Mouse (Mus musculus) embryonic facial prominence, embryonic 10.5 days (tissue): ENCODE data around the gene Rnft1. TPM values are rescaled to one million over a fixed set of nuclear protein-coding genes. Genes with fewer than 3 reads are reported as not detected.
"Not testable (repeated sequence)": the region's sequence is repeated elsewhere in the genome, so short reads cannot be mapped to it uniquely, and the experiment has no call there.

Experiments used
- DNase-seq: peaks from one replicate; pipeline ENCODE4 v3.0.0-alpha.2; 2017; ENCODE audit warnings: low spot score
- H3K27ac ChIP-seq: fragments of 300-500 bp; sonication (generic); replicated peaks from 2 replicates; pipeline ENCODE4 v1.5.1; 2016; ENCODE audit warnings: mild to moderate bottlenecking
- H3K27me3 ChIP-seq: fragments of 300-500 bp; sonication (generic); replicated peaks from 2 replicates; pipeline ENCODE4 v1.6.1; 2016; ENCODE audit warnings: low read depth, mild to moderate bottlenecking; ENCODE audit not compliant: poor library complexity, severe bottlenecking
- H3K36me3 ChIP-seq: fragments of 300-500 bp; sonication (generic); replicated peaks from 2 replicates; pipeline ENCODE4 v1.6.1; 2016; ENCODE audit warnings: mild to moderate bottlenecking, moderate library complexity
- H3K4me1 ChIP-seq: fragments of 300-500 bp; sonication (generic); 2 replicates; pipeline ENCODE4 v1.6.1; 2016
- H3K4me3 ChIP-seq: fragments of 300-500 bp; sonication (generic); 2 replicates; pipeline ENCODE4 v1.5.1; 2016; ENCODE audit warnings: mild to moderate bottlenecking, moderate library complexity
- H3K9me3 ChIP-seq: fragments of 300-500 bp; sonication (generic); 2 replicates; pipeline ENCODE4 v1.6.1; 2016; ENCODE audit warnings: mild to moderate bottlenecking
- WGBS: fragments of 180-500 bp; shearing (Covaris S2); methylation state at CpG from one replicate; pipeline ENCODE4 v1.1.7; 2016; 5-methylcytosine and 5-hydroxymethylcytosine counted together
- polyA plus RNA-seq: library from polyadenylated mRNA; unstranded; fragments of >200 nt; fragmentation: Nextera tagmentation; extraction: Ambion mirVana; gene quantifications from 2 replicates; pipeline ENCODE4 v1.2.1, GENCODE M21; 2016

Rnft1 gene
- polyA plus RNA-seq, 1 experiment from 2014 or later, result 27.0 TPM

- DNase-seq, result no peak
- no peaks in the 10 kb centered on the region for H3K27me3 ChIP-seq
- peaks cover 72% of the 10 kb centered on the region for H3K36me3 ChIP-seq
- H3K9me3 ChIP-seq, result no peaks in the 10 kb centered on the region
- H3K4me1 ChIP-seq, result no peaks in the 10 kb centered on the region
- no peak overlapping the region for H3K4me3 ChIP-seq
- no peak overlapping the region for H3K27ac ChIP-seq
- 84% methylated on average over 1 of the region's 1 CpGs for WGBS
Measured at GRCm38 (mm10) chr11:86532834-86533233, 48.4 kb downstream of the Rnft1 start.

GRCm38 (mm10) chr11:86533302-86533701 lies 48.8 kb downstream of the Rnft1 start:
- not testable (repeated sequence) for DNase-seq, H3K4me3 ChIP-seq, H3K9me3 ChIP-seq, H3K27ac ChIP-seq, H3K27me3 ChIP-seq, H3K4me1 ChIP-seq
- WGBS, result 92% methylated on average over 6 of the region's 6 CpGs
- peaks cover 71% of the 10 kb centered on the region for H3K36me3 ChIP-seq

- H3K27me3 ChIP-seq, result no peaks in the 10 kb centered on the region
- no peak overlapping the region for H3K27ac ChIP-seq
- H3K4me3 ChIP-seq, result no peak overlapping the region
- H3K4me1 ChIP-seq, result no peaks in the 10 kb centered on the region
- 0 out of 2 replicates have a peak, but pooled peaks cover 2% of the 10 kb centered on the region for H3K9me3 ChIP-seq
- no peak for DNase-seq
- peaks cover 65% of the 10 kb centered on the region for H3K36me3 ChIP-seq
- WGBS, result 93% methylated on average over 5 of the region's 5 CpGs
Measured at GRCm38 (mm10) chr11:86534201-86534910, 49.9 kb downstream of the Rnft1 start.

- Histone ChIP-seq H3K4me3 (no peak overlapping the region), H3K4me1 (peaks cover 21% of the 10 kb centered on the region), H3K27me3 (no peaks in the 10 kb centered on the region), H3K36me3 (peaks cover 42% of the 10 kb centered on the region), H3K27ac (no peak overlapping the region), H3K9me3 (0 out of 2 replicates have a peak, but pooled peaks cover 2% of the 10 kb centered on the region)
- 90% methylated on average over 4 of the region's 4 CpGs for WGBS
- DNase-seq, result no peak
Measured at GRCm38 (mm10) chr11:86538786-86539185, 54.3 kb downstream of the Rnft1 start.

- H3K4me3 ChIP-seq, result no peak overlapping the region
Measured at GRCm38 (mm10) chr11:86539716-86540475, 55.4 kb downstream of the Rnft1 start.

GRCm38 (mm10) chr11:86540476-86540845 lies 56.0 kb downstream of the Rnft1 start:
- 95% methylated on average over 2 of the region's 2 CpGs for WGBS
- no peak overlapping the region for H3K27ac ChIP-seq
- H3K27me3 ChIP-seq, result no peaks in the 10 kb centered on the region
- DNase-seq, result no peak
- H3K9me3 ChIP-seq, result 0 out of 2 replicates have a peak, but pooled peaks cover 2% of the 10 kb centered on the region
- H3K4me1 ChIP-seq, result peaks cover 28% of the 10 kb centered on the region
- H3K4me3 ChIP-seq, result no peak overlapping the region
- peaks cover 30% of the 10 kb centered on the region for H3K36me3 ChIP-seq

More at GRCm38 (mm10) chr11:86539716-86540475, 55.4 kb downstream of the Rnft1 start:
- 91% methylated on average over 6 of the region's 6 CpGs for WGBS
- no peak for DNase-seq
- peaks cover 25% of the 10 kb centered on the region for H3K4me1 ChIP-seq
- H3K27me3 ChIP-seq, result no peaks in the 10 kb centered on the region
- H3K36me3 ChIP-seq, result peaks cover 33% of the 10 kb centered on the region
- H3K9me3 ChIP-seq, result 0 out of 2 replicates have a peak, but pooled peaks cover 2% of the 10 kb centered on the region
- H3K27ac ChIP-seq, result no peak overlapping the region

GRCm38 (mm10) chr11:86542851-86543250 lies 58.4 kb downstream of the Rnft1 start:
- 75% methylated on average over 1 of the region's 1 CpGs for WGBS
- DNase-seq, result no peak
- H3K9me3 ChIP-seq, result 0 out of 2 replicates have a peak, but pooled peaks cover 2% of the 10 kb centered on the region

GRCm38 (mm10) chr11:86543960-86544638 lies 59.6 kb downstream of the Rnft1 start:
- H3K27ac ChIP-seq, result peak overlapping the region; percentile 93
- H3K36me3 ChIP-seq, result peaks cover 24% of the 10 kb centered on the region
- H3K9me3 ChIP-seq, result no peaks in the 10 kb centered on the region
- H3K27me3 ChIP-seq, result no peaks in the 10 kb centered on the region
- peaks cover 32% of the 10 kb centered on the region for H3K4me1 ChIP-seq
- peak overlapping the region; percentile 100 for H3K4me3 ChIP-seq
- no peak for DNase-seq
- WGBS, result under 1% methylated on average over 50 of the region's 50 CpGs

More at GRCm38 (mm10) chr11:86542851-86543250, 58.4 kb downstream of the Rnft1 start:
- peak overlapping the region; percentile 100; the same call in 1 of the 2 replicates for H3K4me3 ChIP-seq
- H3K36me3 ChIP-seq, result peaks cover 26% of the 10 kb centered on the region
- no peaks in the 10 kb centered on the region for H3K27me3 ChIP-seq
- H3K27ac ChIP-seq, result no peak overlapping the region
- H3K4me1 ChIP-seq, result peaks cover 32% of the 10 kb centered on the region

- H3K9me3 ChIP-seq, result no peaks in the 10 kb centered on the region
- peaks cover 29% of the 10 kb centered on the region for H3K36me3 ChIP-seq
- peak; percentile 99 for DNase-seq
- H3K4me3 ChIP-seq, result peak within 1 kb of the TSS; percentile 100
- no peaks in the 10 kb centered on the region for H3K27me3 ChIP-seq
- peak within 1 kb of the TSS; percentile 93 for H3K27ac ChIP-seq
- peaks cover 32% of the 10 kb centered on the region for H3K4me1 ChIP-seq
- WGBS, result under 1% methylated on average over 43 of the region's 43 CpGs
Measured at GRCm38 (mm10) chr11:86544639-86545299, 60.3 kb downstream of the Rnft1 start, which contains the start of the genes Rps6kb1 and Tubd1. TSS of gene Rps6kb1 (minus strand) at chr11:86544805. TSS of gene Tubd1 (plus strand) at chr11:86544991.

- H3K4me1 ChIP-seq, result peaks cover 32% of the 10 kb centered on the region
- peaks cover 30% of the 10 kb centered on the region for H3K36me3 ChIP-seq
- WGBS, result 83% methylated on average over 8 of the region's 8 CpGs
- H3K9me3 ChIP-seq, result no peaks in the 10 kb centered on the region
- H3K27me3 ChIP-seq, result no peaks in the 10 kb centered on the region
- H3K4me3 ChIP-seq, result peak overlapping the region; percentile 100
- peak overlapping the region; percentile 93 for H3K27ac ChIP-seq
- no peak for DNase-seq
Measured at GRCm38 (mm10) chr11:86545556-86545955, 61.1 kb downstream of the Rnft1 start.

GRCm38 (mm10) chr11:86547412-86547811 lies 63.0 kb downstream of the Rnft1 start:
- Histone ChIP-seq H3K27ac (no peak overlapping the region), H3K27me3 (no peaks in the 10 kb centered on the region), H3K4me3 (no peak overlapping the region), H3K36me3 (peaks cover 26% of the 10 kb centered on the region), H3K9me3 (no peaks in the 10 kb centered on the region), H3K4me1 (peaks cover 25% of the 10 kb centered on the region)
- WGBS, result 88% methylated on average over 1 of the region's 1 CpGs
- DNase-seq, result no peak
